Mouse (Mus musculus): ENCODE data around the gene Kcnk13. TPM values are rescaled to one million over a fixed set of nuclear protein-coding genes. Genes with fewer than 3 reads are reported as not detected.

Kcnk13 gene
- total and polyA plus RNA-seq, 3 experiments: 0.13 TPM; not detected in 2

DNA sequence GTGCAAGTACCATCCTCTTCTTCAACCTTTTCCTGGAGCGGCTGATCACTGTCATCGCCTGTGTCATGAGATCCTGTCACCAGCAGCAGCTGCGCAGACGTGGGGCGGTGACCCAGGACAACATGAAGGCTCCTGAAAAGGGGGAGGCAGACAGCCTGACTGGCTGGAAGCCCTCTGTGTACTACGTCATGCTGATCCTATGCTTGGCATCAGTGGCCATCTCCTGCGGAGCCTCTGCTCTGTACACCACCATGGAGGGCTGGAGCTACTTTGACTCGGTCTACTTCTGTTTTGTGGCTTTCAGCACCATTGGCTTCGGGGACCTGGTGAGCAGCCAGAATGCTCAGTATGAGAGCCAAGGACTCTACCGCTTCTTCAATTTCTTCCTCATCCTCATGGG lies 96.8 kb downstream of the Kcnk13 start:
- no peak for DNase-seq (ENCODE audit: extremely low read depth)
- no peaks in the 10 kb centered on the region for H3K36me3 ChIP-seq (replicated peaks in 1 of 2; ENCODE audit: control insufficient read depth in 1 of 2, insufficient read depth in 1 of 2, low read length in 1 of 2)
- H3K4me1 ChIP-seq (ENCODE audit: control insufficient read depth in 1 of 2, insufficient read depth in 2 of 2): 0 out of 4 replicates have a peak, but pooled peaks cover 0 to 2% of the 10 kb centered on the region in 2 experiments
- no peak overlapping the region for H3K27ac ChIP-seq (ENCODE audit: insufficient read depth, low read depth)
- H3K9me3 ChIP-seq (replicated peaks; ENCODE audit: low read length): no peaks in the 10 kb centered on the region
- TF ChIP-seq ELF1 (IDR thresholded peaks at IDR 0.05; ENCODE audit: low read depth, low read length) (no peak), SIN3A (IDR thresholded peaks at IDR 0.05; ENCODE audit: low read length) (no peak), NRF1 (IDR thresholded peaks at IDR 0.05; ENCODE audit: low read depth, low read length) (no peak), MAZ (IDR thresholded peaks at IDR 0.05; ENCODE audit: low read depth, low read length) (no peak), MAX (IDR thresholded peaks at IDR 0.05; ENCODE audit: low read length) (no peak), POLR2AphosphoS2 (IDR thresholded peaks at IDR 0.05; ENCODE audit: low read depth, low read length) (no peak), RAD21 (IDR thresholded peaks at IDR 0.05; ENCODE audit: low read depth, low read length) (no peak), POLR2A (IDR thresholded peaks at IDR 0.05; ENCODE audit: low read depth, low read length) (no peak), GABPA (IDR thresholded peaks at IDR 0.05; ENCODE audit: insufficient replicate concordance, low read depth, low read length) (no peak), ETS1 (conservative IDR thresholded peaks at IDR 0.05; ENCODE audit: low read depth, low read length) (no peak), MAFK (IDR thresholded peaks at IDR 0.05; ENCODE audit: insufficient replicate concordance, low read length) (no peak), HCFC1 (IDR thresholded peaks at IDR 0.05; ENCODE audit: low read depth, low read length) (no peak), CHD2 (IDR thresholded peaks at IDR 0.05; ENCODE audit: low read length) (no peak), USF2 (conservative IDR thresholded peaks at IDR 0.05; ENCODE audit: low read depth, low read length) (no peak), ZNF384 (IDR thresholded peaks at IDR 0.05; ENCODE audit: low read depth, low read length) (no peak), USF1 (IDR thresholded peaks at IDR 0.05; ENCODE audit: low read depth, low read length) (no peak), JUND (conservative IDR thresholded peaks at IDR 0.05; ENCODE audit: low read depth, low read length) (no peak), MEF2A (IDR thresholded peaks at IDR 0.05; ENCODE audit: borderline replicate concordance, low read depth, low read length) (no peak)
- H3K4me2 ChIP-seq (ENCODE audit: insufficient read depth, low read depth, poor library complexity, severe bottlenecking): no peak overlapping the region
- H3K79me2 ChIP-seq (replicated peaks; ENCODE audit: control insufficient read depth, extremely low read depth, insufficient read depth, poor library complexity, severe bottlenecking): no peaks in the 10 kb centered on the region
- no peak overlapping the region for H3K9ac ChIP-seq (ENCODE audit: insufficient read depth, low read depth)
- H3K4me3 ChIP-seq (replicated peaks in 1 of 3; ENCODE audit: low read depth in 2 of 3, low read length in 2 of 3, poor library complexity in 1 of 3): no peak overlapping the region
- in situ Hi-C loops (cut with MboI; ENCODE audit: low pct_ligation_motif_present, low pct_unique_long_range_greater_than_20kb, low sequenced_read_pairs) (no loop called here), dilution Hi-C loops (cut with MboI; ENCODE audit: extremely low pct_ligation_motif_present, extremely low pct_unique_long_range_greater_than_20kb, low sequenced_read_pairs) (no loop called here)
- H3K27me3 ChIP-seq (replicated peaks): peaks cover 2% of the 10 kb centered on the region

DNA sequence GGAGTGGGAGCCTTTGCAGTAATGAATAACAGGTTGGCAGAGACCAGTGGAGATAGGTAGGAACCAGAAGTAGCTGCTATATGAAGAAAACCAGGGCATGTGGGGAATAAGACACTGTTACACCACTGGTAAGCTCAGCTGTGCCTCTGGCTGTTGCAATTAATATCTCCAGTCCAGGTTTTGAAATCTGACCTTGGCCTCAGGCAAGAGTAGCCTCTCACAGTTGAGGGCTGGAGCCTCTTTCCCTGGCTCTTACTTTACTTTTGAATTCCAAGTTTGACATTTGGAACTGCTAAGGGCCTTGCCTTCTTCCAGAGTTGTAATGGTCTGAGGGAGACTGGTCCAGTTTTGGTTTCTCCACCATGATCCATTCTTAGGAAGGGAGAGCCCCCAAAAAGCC lies 97.5 kb downstream of the Kcnk13 start:
- DNase-seq (ENCODE audit: extremely low read depth): no peak
- Histone ChIP-seq H3K9ac (ENCODE audit: insufficient read depth, low read depth) (no peak overlapping the region), H3K27me3 (replicated peaks) (peaks cover 2% of the 10 kb centered on the region), H3K9me3 (replicated peaks; ENCODE audit: low read length) (no peaks in the 10 kb centered on the region), H3K4me1 (ENCODE audit: control insufficient read depth in 1 of 2, insufficient read depth in 2 of 2) (0 out of 4 replicates have a peak, but pooled peaks cover 0 to 2% of the 10 kb centered on the region in 2 experiments), H3K79me2 (replicated peaks; ENCODE audit: control insufficient read depth, extremely low read depth, insufficient read depth, poor library complexity, severe bottlenecking) (no peaks in the 10 kb centered on the region), H3K4me3 (replicated peaks in 1 of 3; ENCODE audit: low read depth in 2 of 3, low read length in 2 of 3, poor library complexity in 1 of 3) (no peak overlapping the region), H3K27ac (ENCODE audit: insufficient read depth, low read depth) (no peak overlapping the region), H3K36me3 (replicated peaks in 1 of 2; ENCODE audit: control insufficient read depth in 1 of 2, insufficient read depth in 1 of 2, low read length in 1 of 2) (no peaks in the 10 kb centered on the region), H3K4me2 (ENCODE audit: insufficient read depth, low read depth, poor library complexity, severe bottlenecking) (no peak overlapping the region)
- in situ Hi-C loops (cut with MboI; ENCODE audit: low pct_ligation_motif_present, low pct_unique_long_range_greater_than_20kb, low sequenced_read_pairs): no loop called here
- dilution Hi-C loops (cut with MboI; ENCODE audit: extremely low pct_ligation_motif_present, extremely low pct_unique_long_range_greater_than_20kb, low sequenced_read_pairs): no loop called here
- TF ChIP-seq USF1 (IDR thresholded peaks at IDR 0.05; ENCODE audit: low read depth, low read length): no peak
- no peak for TF ChIP-seq ZC3H11A (IDR thresholded peaks at IDR 0.05; ENCODE audit: low read depth, low read length)
- no peak for TF ChIP-seq ZNF384 (IDR thresholded peaks at IDR 0.05; ENCODE audit: low read depth, low read length)
- TF ChIP-seq E2F4 (IDR thresholded peaks at IDR 0.05; ENCODE audit: insufficient replicate concordance, low read depth, low read length): no peak

Measured in CH12.LX (cell line).